Mouse (Mus musculus) stomach, postnatal 0 days (tissue): ENCODE data around the gene Ephb4. TPM values are rescaled to one million over a fixed set of nuclear protein-coding genes. Genes with fewer than 3 reads are reported as not detected.

Source experiments
- ATAC-seq: fragments of 200-750 bp; cut with Nextera tagmentation; 2 replicates; pipeline ENCODE4 v1.8.0; 2017; ENCODE audit not compliant: low FRiP score, low TSS enrichment
- DNase-seq: peaks from one replicate; pipeline ENCODE4 v3.0.0-alpha.2; 2016; ENCODE audit warnings: low spot score
- H3K27ac ChIP-seq: fragments of 300-500 bp; sonication (generic); replicated peaks from 2 replicates; pipeline ENCODE4 v1.5.1; 2014; ENCODE audit warnings: mild to moderate bottlenecking, control low read depth
- H3K27me3 ChIP-seq: fragments of 300-500 bp; sonication (generic); 2 replicates; pipeline ENCODE4 v1.6.1; 2014; ENCODE audit warnings: low read length; ENCODE audit not compliant: control insufficient read depth, insufficient read depth
- H3K36me3 ChIP-seq: fragments of 300-500 bp; sonication (generic); 2 replicates; pipeline ENCODE4 v1.6.1; 2014; ENCODE audit warnings: low read length, mixed read lengths; ENCODE audit not compliant: control insufficient read depth, insufficient read depth
- H3K4me1 ChIP-seq: fragments of 300-500 bp; sonication (generic); replicated peaks from 2 replicates; pipeline ENCODE4 v1.6.1; 2014; ENCODE audit warnings: antibody characterized with exemption; ENCODE audit not compliant: control insufficient read depth, insufficient read depth
- H3K4me2 ChIP-seq: fragments of 300-500 bp; sonication (generic); replicated peaks from 2 replicates; pipeline ENCODE4 v1.6.1; 2014; ENCODE audit warnings: low read depth, mild to moderate bottlenecking, control low read depth, moderate library complexity
- H3K4me3 ChIP-seq: fragments of 300-500 bp; sonication (generic); 2 replicates; pipeline ENCODE4 v1.5.1; 2014; ENCODE audit warnings: low read depth, low read length, control low read depth
- H3K9ac ChIP-seq: fragments of 300-500 bp; sonication (generic); 2 replicates; pipeline ENCODE4 v1.6.1; 2014; ENCODE audit warnings: mild to moderate bottlenecking, low read length, control low read depth, mixed read lengths
- H3K9me3 ChIP-seq: fragments of 300-500 bp; sonication (generic); 2 replicates; pipeline ENCODE4 v1.6.1; 2016; ENCODE audit warnings: low read length; ENCODE audit not compliant: control insufficient read depth
- CTCF ChIP-seq: IDR thresholded peaks from 2 replicates; pipeline ENCODE4 v1.5.1; 2016; ENCODE audit warnings: antibody characterized with exemption, low read depth, mild to moderate bottlenecking, moderate library complexity
- EP300 ChIP-seq: optimal IDR thresholded peaks from 2 replicates; pipeline ENCODE3; 2016; ENCODE audit warnings: antibody characterized with exemption
- WGBS: fragments of 180-500 bp; shearing (Covaris S2); extraction: QIAGEN DNeasy Blood & Tissue Kit; methylation state at CpG from one replicate; pipeline ENCODE4 v1.1.7; 2014; 5-methylcytosine and 5-hydroxymethylcytosine counted together
- polyA plus RNA-seq: library from polyadenylated mRNA; unstranded; fragments of >200 nt; fragmentation: Nextera tagmentation; extraction: Ambion mirVana; gene quantifications from 2 replicates; pipeline ENCODE4 v1.2.1, GENCODE M21; 2015

Ephb4 gene
- polyA plus RNA-seq, 1 experiment from 2014 or later = 12.1 TPM

DNA sequence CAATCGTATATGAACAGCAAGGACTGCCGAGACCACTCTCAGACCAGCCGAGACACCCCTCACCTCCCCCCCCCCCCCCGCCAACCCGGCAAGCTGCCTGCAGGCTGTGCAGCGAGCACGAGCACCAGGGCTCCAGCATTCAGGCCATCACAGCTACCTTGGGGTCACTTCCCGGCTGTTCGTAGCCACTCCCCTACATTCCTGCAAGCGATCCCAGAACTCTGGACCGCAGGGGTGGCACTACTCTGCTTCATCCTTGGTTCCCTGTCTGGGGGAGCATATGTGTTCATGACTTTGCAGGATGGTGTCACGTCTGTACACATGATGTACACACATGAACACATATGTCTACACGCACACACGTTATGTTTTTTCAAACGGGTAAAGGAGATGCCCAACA, 27.7 kb downstream of the Ephb4 start:
- H3K36me3 ChIP-seq = peaks cover 5% of the 10 kb centered on the region
- 0 out of 2 replicates have a peak overlapping the region, but pooled peaks have one; percentile 12 for H3K4me2 ChIP-seq
- TF ChIP-seq EP300 (no peak), CTCF (no peak)
- no peak overlapping the region for H3K9ac ChIP-seq
- no peak overlapping the region for H3K27ac ChIP-seq
- H3K27me3 ChIP-seq = no peaks in the 10 kb centered on the region
- no peak overlapping the region for H3K4me3 ChIP-seq
- DNase-seq (no peak), ATAC-seq (no peak)
- 14% methylated on average over 13 of the region's 15 CpGs for WGBS
- no peaks in the 10 kb centered on the region for H3K9me3 ChIP-seq
- H3K4me1 ChIP-seq = no peaks in the 10 kb centered on the region

DNA sequence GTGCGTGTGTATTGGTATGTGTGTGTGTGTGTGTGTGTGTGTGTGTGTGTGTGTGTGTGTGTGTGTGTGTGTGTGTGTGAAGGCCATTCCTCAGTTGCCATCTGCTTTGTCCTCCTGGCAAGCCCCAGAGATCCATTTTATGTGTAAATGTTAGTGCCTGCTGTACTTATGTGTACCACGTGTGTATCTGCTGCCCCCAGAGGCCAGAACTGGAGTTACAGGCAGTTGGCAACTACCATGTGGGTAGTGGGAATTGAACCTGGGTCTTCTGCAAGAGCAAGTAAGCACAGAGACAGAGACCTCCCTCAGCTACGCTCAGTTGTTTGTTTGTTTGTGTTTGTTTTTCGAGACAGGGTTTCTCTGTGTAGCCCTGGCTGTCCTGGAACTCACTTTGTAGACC, 31.2 kb downstream of the Ephb4 start:
- no peaks in the 10 kb centered on the region for H3K9me3 ChIP-seq
- no peak for TF ChIP-seq EP300
- peak; percentile 83 for TF ChIP-seq CTCF
- DNase-seq (peak; percentile 65), ATAC-seq (no peak)
- H3K36me3 ChIP-seq = no peaks in the 10 kb centered on the region
- H3K4me2 ChIP-seq = no peak overlapping the region
- H3K4me1 ChIP-seq = no peaks in the 10 kb centered on the region
- no peaks in the 10 kb centered on the region for H3K27me3 ChIP-seq
- 43% methylated on average over 4 of the region's 4 CpGs for WGBS
- H3K9ac ChIP-seq = no peak overlapping the region
- H3K4me3 ChIP-seq = no peak overlapping the region
- no peak overlapping the region for H3K27ac ChIP-seq

DNA sequence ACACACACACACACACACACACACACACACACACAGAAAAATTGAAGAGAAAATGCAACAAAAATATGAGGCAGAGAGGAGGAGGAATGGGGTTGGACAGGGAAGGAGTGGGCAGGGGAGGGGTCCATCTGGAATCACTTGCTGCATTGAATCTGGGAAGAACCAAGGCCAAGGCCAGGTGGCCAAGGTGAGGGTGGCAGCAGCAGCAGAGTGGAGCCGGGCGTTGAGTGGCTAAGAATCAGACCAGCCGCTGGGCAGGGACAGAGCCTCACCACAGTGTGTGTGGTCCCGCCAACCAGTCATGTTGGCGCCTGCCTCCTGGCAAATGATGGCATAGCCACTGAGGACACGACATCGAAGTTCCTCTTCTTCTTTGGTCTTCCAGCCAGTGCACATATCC, 33.5 kb downstream of the Ephb4 start:
- H3K36me3 ChIP-seq = no peaks in the 10 kb centered on the region
- ATAC-seq (no peak), DNase-seq (no peak)
- TF ChIP-seq EP300 (no peak), CTCF (no peak)
- H3K27me3 ChIP-seq = no peaks in the 10 kb centered on the region
- no peak overlapping the region for H3K9ac ChIP-seq
- H3K9me3 ChIP-seq = no peaks in the 10 kb centered on the region
- H3K4me2 ChIP-seq = no peak overlapping the region
- H3K4me3 ChIP-seq = no peak overlapping the region
- H3K4me1 ChIP-seq = no peaks in the 10 kb centered on the region
- WGBS = 76% methylated on average over 7 of the region's 7 CpGs
- H3K27ac ChIP-seq = no peak overlapping the region

DNA sequence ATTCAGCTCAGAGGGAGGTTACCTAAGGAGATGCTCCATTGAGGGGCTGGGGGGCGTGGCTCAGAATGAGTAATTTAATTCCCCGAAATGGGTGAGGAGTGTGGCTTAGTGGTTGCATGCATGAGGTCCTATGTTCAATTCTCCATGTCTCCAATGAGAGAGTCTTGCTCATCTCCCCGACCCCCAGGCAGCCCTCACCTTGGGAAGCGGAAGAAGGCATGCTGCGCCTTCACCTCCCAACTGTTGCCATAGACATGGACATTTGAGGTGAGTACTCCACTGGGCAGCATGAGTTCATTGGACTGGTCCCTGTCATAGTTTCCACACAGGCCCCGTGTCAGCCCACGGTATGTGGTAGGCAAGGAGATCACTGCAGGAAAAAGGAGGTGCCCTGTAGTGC, 36.8 kb downstream of the Ephb4 start:
- no peak for DNase-seq
- no peaks in the 10 kb centered on the region for H3K27me3 ChIP-seq
- no peaks in the 10 kb centered on the region for H3K36me3 ChIP-seq
- H3K9me3 ChIP-seq = no peaks in the 10 kb centered on the region
- H3K27ac ChIP-seq = no peak overlapping the region
- WGBS = 82% methylated on average over 7 of the region's 7 CpGs
- no peak overlapping the region for H3K4me2 ChIP-seq
- no peak overlapping the region for H3K9ac ChIP-seq
- no peaks in the 10 kb centered on the region for H3K4me1 ChIP-seq
- TF ChIP-seq EP300 (no peak), CTCF (no peak)
- H3K4me3 ChIP-seq = no peak overlapping the region
- ATAC-seq = no peak

DNA sequence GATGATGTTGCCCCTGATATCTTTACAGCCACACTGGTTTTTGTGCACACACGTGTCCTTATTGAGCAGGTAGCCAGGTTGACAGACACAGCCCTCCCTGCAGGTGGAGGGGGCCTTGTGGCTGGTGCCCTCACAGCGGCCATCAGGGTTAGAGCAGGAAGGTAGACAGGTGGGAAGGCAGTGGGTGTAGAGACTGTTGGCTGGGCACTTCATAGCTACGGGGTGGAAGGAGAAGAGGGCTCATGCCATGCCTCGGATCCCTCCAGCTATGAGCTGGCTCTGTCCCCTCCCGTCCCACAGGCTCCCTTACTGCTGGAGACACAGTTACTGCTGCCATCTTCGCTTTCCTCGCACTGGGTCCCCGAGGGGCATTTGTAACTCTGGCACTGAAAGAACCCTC, 41.7 kb downstream of the Ephb4 start:
- no peak overlapping the region for H3K4me2 ChIP-seq
- H3K27ac ChIP-seq = no peak overlapping the region
- DNase-seq = no peak
- no peak for TF ChIP-seq EP300
- no peaks in the 10 kb centered on the region for H3K27me3 ChIP-seq
- no peaks in the 10 kb centered on the region for H3K9me3 ChIP-seq
- no peaks in the 10 kb centered on the region for H3K4me1 ChIP-seq
- no peaks in the 10 kb centered on the region for H3K36me3 ChIP-seq
- ATAC-seq = no peak
- H3K4me3 ChIP-seq = no peak overlapping the region
- 77% methylated on average over 7 of the region's 8 CpGs for WGBS
- H3K9ac ChIP-seq = no peak overlapping the region

DNA sequence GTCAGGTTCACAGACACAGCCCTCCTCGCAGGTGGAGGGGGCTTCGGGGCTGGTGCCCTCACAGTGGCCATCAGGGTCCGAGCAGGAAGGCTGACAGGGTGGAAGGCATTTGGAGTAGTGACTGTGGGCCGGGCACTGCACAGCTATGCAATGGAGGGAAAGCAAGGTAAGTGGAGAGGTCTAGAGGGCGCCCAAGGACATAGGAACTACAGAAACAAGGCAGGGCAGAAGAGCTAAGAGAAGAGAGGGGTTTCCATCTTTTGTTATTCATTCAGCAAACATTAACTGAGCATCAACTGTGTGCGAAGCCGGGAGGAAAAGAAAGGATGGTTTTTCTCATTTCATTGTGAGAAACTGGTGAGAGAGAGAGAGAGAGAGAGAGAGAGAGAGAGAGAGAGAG, 44.5 kb downstream of the Ephb4 start:
- Histone ChIP-seq H3K4me2 (no peak overlapping the region), H3K9me3 (no peaks in the 10 kb centered on the region), H3K4me1 (no peaks in the 10 kb centered on the region), H3K27me3 (no peaks in the 10 kb centered on the region), H3K27ac (no peak overlapping the region), H3K9ac (no peak overlapping the region), H3K4me3 (no peak overlapping the region), H3K36me3 (no peaks in the 10 kb centered on the region)
- 40% methylated on average over 7 of the region's 7 CpGs for WGBS
- TF ChIP-seq EP300 = no peak
- TF ChIP-seq CTCF = peak; percentile 33
- ATAC-seq (no peak), DNase-seq (no peak)
